Mouse (Mus musculus) intestine, postnatal 0 days (tissue): ENCODE measurements around the gene Setd7. TPM values are rescaled to one million over a fixed set of nuclear protein-coding genes. Genes with fewer than 3 reads are reported as not detected.
"Not testable (repeated sequence)": the region's sequence is repeated elsewhere in the genome, so short reads cannot be mapped to it uniquely, and the experiment has no call there.

Experiments
- ATAC-seq: fragments of 200-750 bp; cut with Nextera tagmentation; 2 replicates; pipeline ENCODE4 v1.8.0; 2017; ENCODE audit warnings: mild to moderate bottlenecking, moderate TSS enrichment, moderate library complexity
- H3K27ac ChIP-seq: fragments of 300-500 bp; sonication (generic); 2 replicates; pipeline ENCODE4 v1.5.1; 2014; ENCODE audit warnings: mild to moderate bottlenecking, low read depth, low read length, moderate library complexity
- H3K27me3 ChIP-seq: fragments of 300-500 bp; sonication (generic); replicated peaks from 2 replicates; pipeline ENCODE4 v1.6.1; 2014; ENCODE audit warnings: low read length, mixed read lengths; ENCODE audit not compliant: control insufficient read depth, insufficient read depth
- H3K36me3 ChIP-seq: fragments of 300-500 bp; sonication (generic); 2 replicates; pipeline ENCODE4 v1.6.1; 2014; ENCODE audit warnings: mild to moderate bottlenecking, moderate library complexity; ENCODE audit not compliant: control insufficient read depth, insufficient read depth
- H3K4me1 ChIP-seq: fragments of 300-500 bp; sonication (generic); replicated peaks from 2 replicates; pipeline ENCODE4 v1.6.1; 2014; ENCODE audit warnings: antibody characterized with exemption, low read length, mixed read lengths; ENCODE audit not compliant: control insufficient read depth, insufficient read depth
- H3K4me2 ChIP-seq: fragments of 300-500 bp; sonication (generic); replicated peaks from 2 replicates; pipeline ENCODE4 v1.6.1; 2014; ENCODE audit warnings: low read depth, mild to moderate bottlenecking, moderate library complexity
- H3K4me3 ChIP-seq: fragments of 300-500 bp; sonication (generic); 2 replicates; pipeline ENCODE4 v1.5.1; 2014; ENCODE audit warnings: low read depth, low read length
- H3K9ac ChIP-seq: fragments of 300-500 bp; sonication (generic); 2 replicates; pipeline ENCODE4 v1.6.1; 2014; ENCODE audit warnings: mild to moderate bottlenecking, low read depth, low read length
- H3K9me3 ChIP-seq: fragments of 300-500 bp; sonication (generic); 2 replicates; pipeline ENCODE4 v1.6.1; 2016; ENCODE audit warnings: mixed run types; ENCODE audit not compliant: control insufficient read depth
- CTCF ChIP-seq: sonication (generic); IDR thresholded peaks from 2 replicates; pipeline ENCODE4 v1.5.1; 2016; ENCODE audit warnings: low read depth, mild to moderate bottlenecking, control low read depth, antibody characterized with exemption, moderate library complexity
- WGBS: fragments of 180-500 bp; shearing (Covaris S2); extraction: QIAGEN DNeasy Blood & Tissue Kit; methylation state at CpG from one replicate; pipeline ENCODE4 v1.1.7; 2014; 5-methylcytosine and 5-hydroxymethylcytosine counted together
- polyA plus RNA-seq: library from polyadenylated mRNA; unstranded; fragments of >200 nt; fragmentation: Nextera tagmentation; extraction: Ambion mirVana; gene quantifications from 2 replicates; pipeline ENCODE4 v1.2.1, GENCODE M21; 2015

Setd7 gene
- polyA plus RNA-seq, 1 experiment from 2014 or later: 1.6 TPM

DNA sequence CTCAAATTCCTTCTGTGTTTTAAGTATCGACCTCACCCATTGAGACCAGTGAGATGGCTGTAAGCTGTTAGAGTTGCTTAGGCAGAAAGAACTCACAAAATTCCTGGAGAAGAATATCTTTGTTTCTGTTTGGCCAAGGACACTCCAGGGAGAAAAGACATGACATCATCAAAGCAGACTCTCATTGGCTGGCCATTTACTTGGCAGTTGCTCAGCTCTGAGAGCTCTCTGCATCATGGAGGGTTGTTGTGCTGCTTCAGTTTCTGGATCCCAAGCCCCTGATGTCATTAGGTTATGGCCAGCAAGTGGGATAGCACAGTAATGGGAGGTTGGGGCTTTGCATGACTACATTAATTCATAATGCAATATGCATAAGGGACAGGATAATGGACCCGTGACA, 35.9 kb upstream of the Setd7 start:
- Histone ChIP-seq H3K27ac (no peak overlapping the region), H3K9ac (no peak overlapping the region), H3K4me2 (no peak overlapping the region), H3K36me3 (no peaks in the 10 kb centered on the region), H3K9me3 (no peaks in the 10 kb centered on the region), H3K4me3 (no peak overlapping the region), H3K27me3 (no peaks in the 10 kb centered on the region), H3K4me1 (no peaks in the 10 kb centered on the region)
- WGBS: 73% methylated on average over 2 of the region's 2 CpGs
- no peak for ATAC-seq
- no peak for TF ChIP-seq CTCF

DNA sequence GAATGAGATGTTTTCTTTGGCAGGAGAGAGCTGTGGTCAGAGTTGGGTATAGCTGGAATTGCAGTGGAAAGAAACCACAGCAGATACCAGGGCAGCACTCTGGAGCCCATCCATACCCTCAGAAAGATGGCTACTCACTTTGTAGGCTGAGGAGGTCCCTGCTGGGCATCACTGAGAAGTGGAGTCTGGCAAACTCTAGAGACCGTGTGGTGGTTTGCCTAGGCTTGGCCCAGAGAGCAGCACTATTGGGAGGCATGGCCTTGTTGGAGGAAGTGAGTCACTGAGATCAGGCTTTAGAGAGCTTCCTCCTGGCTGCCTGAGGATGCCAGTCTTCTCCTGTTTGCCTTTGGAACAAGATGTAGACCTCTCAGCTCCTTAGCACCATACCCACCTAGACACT, 32.8 kb upstream of the Setd7 start:
- no peaks in the 10 kb centered on the region for H3K36me3 ChIP-seq
- no peaks in the 10 kb centered on the region for H3K9me3 ChIP-seq
- no peak overlapping the region for H3K4me2 ChIP-seq
- H3K4me3 ChIP-seq: no peak overlapping the region
- H3K27ac ChIP-seq: no peak overlapping the region
- no peak overlapping the region for H3K9ac ChIP-seq
- H3K4me1 ChIP-seq: no peaks in the 10 kb centered on the region
- 73% methylated on average over 1 of the region's 1 CpGs for WGBS
- no peaks in the 10 kb centered on the region for H3K27me3 ChIP-seq
- ATAC-seq: no peak
- no peak for TF ChIP-seq CTCF

DNA sequence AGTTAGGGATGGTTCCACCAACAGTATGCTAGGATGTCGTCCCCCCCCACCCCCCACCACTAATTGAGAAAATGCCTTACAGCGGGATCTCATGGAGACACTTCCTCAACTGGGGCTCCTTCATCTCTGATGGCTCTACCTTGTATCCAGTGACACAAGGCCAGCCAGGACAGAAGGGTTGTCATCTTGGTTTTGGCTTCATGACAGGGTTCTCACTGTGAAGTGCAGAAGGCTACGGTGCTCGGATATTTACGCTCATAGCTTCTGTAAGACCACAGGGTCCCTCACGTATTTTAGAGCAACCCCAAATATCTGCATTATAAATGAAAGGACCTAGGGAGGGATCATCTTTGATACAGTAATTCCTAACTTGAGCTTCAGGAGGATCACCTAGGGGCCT, 30.9 kb upstream of the Setd7 start:
- 88% methylated on average over 6 of the region's 6 CpGs for WGBS
- Histone ChIP-seq H3K9me3 (no peaks in the 10 kb centered on the region), H3K27ac (no peak overlapping the region), H3K36me3 (no peaks in the 10 kb centered on the region), H3K9ac (no peak overlapping the region), H3K4me2 (no peak overlapping the region), H3K4me3 (no peak overlapping the region), H3K27me3 (no peaks in the 10 kb centered on the region), H3K4me1 (no peaks in the 10 kb centered on the region)
- no peak for ATAC-seq
- TF ChIP-seq CTCF: no peak

DNA sequence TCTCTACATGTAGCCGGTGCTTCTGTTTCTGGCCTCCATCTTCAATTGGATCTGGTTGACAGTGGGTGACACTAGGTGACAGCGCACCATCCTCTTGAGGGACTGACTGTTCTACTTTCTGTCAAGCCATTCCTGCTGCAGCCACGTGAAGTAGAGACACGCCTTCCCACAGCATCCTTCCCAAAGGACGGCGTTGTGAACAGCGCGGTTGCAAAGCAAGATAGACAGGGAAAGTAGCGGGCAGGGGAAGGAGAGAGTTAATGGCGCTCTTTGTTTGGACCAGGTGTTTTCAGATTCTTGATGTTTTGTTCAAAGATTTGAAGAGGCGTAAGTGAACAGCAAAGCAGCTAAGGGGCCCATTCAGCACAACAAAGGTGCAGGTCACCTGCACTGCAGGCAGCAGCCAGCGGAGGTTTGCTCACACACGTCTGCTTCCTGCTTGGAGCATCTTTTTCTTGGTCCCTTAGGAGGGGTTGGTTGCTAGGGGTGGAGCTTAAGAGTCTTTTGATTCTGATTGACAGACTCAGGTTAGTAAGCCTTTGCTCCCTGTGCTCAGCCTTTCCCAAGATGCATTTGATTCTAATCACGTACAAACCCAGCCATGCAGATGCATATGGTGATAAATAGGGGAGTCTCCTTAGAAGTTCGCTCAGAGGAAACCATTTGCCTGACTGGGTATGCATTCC, 29.7 kb upstream of the Setd7 start:
- H3K27me3 ChIP-seq: no peaks in the 10 kb centered on the region

DNA sequence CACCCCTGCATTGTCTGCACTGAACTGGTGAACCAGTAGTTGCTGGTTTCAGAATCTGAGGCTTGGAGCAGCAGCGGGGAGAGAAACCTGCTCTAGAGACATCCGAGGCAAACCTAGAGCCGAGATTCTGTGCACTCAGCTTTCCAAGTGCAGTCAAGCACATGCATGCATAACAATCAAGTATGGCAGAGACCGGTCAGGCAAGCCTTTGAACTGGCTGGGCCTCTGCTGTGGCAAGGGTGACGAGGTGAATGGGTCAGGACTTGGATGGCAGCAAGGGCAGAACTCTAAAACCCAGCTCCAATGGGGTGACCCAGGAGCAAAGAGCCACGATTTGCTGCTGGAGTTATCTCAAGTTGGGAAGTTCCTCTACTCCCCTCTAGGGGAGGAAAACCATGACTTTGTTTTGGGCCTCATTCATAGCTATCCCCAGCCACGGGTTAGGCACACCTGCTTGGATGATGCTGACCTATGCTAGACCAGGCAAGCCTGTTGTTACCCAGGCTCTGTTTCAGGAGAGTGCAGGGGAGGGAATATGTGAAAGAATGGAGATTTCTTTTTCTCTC, 27.1 kb upstream of the Setd7 start:
- TF ChIP-seq CTCF: peak; percentile 47
- no peak overlapping the region for H3K4me3 ChIP-seq
- no peak overlapping the region for H3K9ac ChIP-seq
- WGBS: 61% methylated on average over 7 of the region's 7 CpGs
- H3K36me3 ChIP-seq: no peaks in the 10 kb centered on the region
- H3K4me2 ChIP-seq: no peak overlapping the region
- no peak overlapping the region for H3K27ac ChIP-seq
- ATAC-seq: no peak
- H3K9me3 ChIP-seq: no peaks in the 10 kb centered on the region
- no peaks in the 10 kb centered on the region for H3K4me1 ChIP-seq
- H3K27me3 ChIP-seq: no peaks in the 10 kb centered on the region

More for the DNA sequence above, 29.7 kb upstream of the Setd7 start:
- Histone ChIP-seq H3K36me3 (no peaks in the 10 kb centered on the region), H3K27ac (no peak overlapping the region), H3K4me1 (no peaks in the 10 kb centered on the region), H3K9me3 (no peaks in the 10 kb centered on the region), H3K9ac (no peak overlapping the region), H3K4me2 (no peak overlapping the region), H3K4me3 (no peak overlapping the region)
- WGBS: 60% methylated on average over 15 of the region's 15 CpGs
- no peak for ATAC-seq
- no peak for TF ChIP-seq CTCF

DNA sequence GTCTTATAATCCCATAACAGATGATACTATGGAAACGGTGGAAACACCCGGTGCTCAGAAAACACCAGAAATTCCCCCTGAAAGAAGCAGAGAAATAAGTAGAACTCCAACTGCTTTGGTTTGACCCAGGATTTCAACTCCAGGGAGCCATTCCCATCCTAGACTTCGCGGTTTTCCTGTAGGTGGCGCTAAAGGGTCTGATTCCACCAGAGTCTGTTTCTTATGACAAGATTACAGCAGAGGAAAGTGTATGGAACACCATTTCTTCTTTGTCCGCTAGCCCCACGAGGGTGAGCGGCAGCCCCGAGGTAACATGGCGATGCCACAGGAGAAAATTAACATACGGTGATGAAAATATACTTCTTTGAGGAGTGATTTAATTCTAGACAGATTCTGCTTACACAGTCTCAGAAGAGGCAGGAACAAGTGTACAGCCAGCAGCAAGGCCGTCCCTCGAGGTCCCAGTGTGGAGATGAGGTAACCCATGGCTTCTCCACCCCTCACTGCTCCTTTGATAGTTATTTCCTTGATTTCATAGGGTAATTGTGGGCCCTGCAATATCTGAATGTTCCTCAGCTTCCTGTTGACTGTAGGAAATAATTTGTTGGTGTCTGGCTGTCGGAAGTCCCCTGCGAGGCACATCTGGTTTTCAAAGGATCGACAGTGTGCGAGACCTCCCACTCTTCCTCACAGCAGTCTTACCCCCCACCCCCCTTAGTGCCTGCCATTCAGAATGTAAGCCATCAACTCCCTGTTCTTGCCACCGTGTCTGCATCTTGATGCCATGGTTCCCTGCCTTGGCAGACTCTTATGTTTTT, 23.1 kb upstream of the Setd7 start:
- ATAC-seq: 0 out of 2 replicates have a peak, but pooled peaks have one; percentile 53
- Histone ChIP-seq H3K9ac (no peak overlapping the region), H3K4me3 (no peak overlapping the region), H3K36me3 (no peaks in the 10 kb centered on the region), H3K27me3 (no peaks in the 10 kb centered on the region), H3K9me3 (no peaks in the 10 kb centered on the region), H3K4me2 (no peak overlapping the region; the same call in 1 of the 2 replicates), H3K4me1 (no peaks in the 10 kb centered on the region), H3K27ac (no peak overlapping the region)
- WGBS: 31% methylated on average over 18 of the region's 18 CpGs
- TF ChIP-seq CTCF: peak; percentile 88

DNA sequence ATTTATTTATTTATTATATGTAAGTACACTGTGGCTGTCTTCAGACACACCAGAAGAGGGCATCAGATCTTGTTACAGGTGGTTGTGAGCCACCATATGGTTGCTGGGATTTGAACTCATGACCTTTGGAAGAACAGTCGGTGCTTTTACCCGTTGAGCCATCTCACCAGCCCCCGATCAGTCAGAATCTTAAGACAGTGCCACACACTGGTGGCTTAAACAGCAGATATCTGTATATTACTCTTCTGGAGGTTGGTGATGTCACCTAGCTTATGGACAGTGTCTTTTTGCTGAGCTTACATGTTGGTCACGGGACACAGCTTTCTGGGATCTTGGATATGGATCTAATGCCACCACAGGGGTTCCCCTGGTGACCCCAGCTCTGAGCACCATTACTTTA, 18.6 kb upstream of the Setd7 start:
- H3K27me3 ChIP-seq, ATAC-seq, H3K4me2 ChIP-seq, H3K27ac ChIP-seq, H3K4me1 ChIP-seq, H3K9ac ChIP-seq, H3K9me3 ChIP-seq, H3K36me3 ChIP-seq, H3K4me3 ChIP-seq: not testable (repeated sequence)
- 85% methylated on average over 4 of the region's 4 CpGs for WGBS
